Mouse (Mus musculus): Measurements from ENCODE around the gene Ctse. TPM values are rescaled to one million over a fixed set of nuclear protein-coding genes. Genes with fewer than 3 reads are reported as not detected.
"Not testable (repeated sequence)": the region's sequence is repeated elsewhere in the genome, so short reads cannot be mapped to it uniquely, and the experiment has no call there.

The Ctse gene
- polyA plus RNA-seq, 1 experiment from 2014 or later, result 0.95 TPM

- Histone ChIP-seq H3K27me3 (ENCODE audit: control insufficient read depth, insufficient read depth, low read depth, low read length) (no peaks in the 10 kb centered on the region), H3K9ac (ENCODE audit: low read length) (no peak overlapping the region), H3K9me3 (ENCODE audit: control insufficient read depth, low read length) (no peaks in the 10 kb centered on the region), H3K4me3 (ENCODE audit: low read length) (no peak overlapping the region), H3K36me3 (ENCODE audit: control insufficient read depth, insufficient read depth, low read length) (no peaks in the 10 kb centered on the region), H3K4me2 (ENCODE audit: low read depth, low read length) (no peak overlapping the region), H3K27ac (ENCODE audit: low read length) (no peak overlapping the region), H3K4me1 (replicated peaks; ENCODE audit: control insufficient read depth, insufficient read depth, low read length) (no peaks in the 10 kb centered on the region)
- 86% methylated on average over 1 of the region's 1 CpGs for WGBS
- ATAC-seq (ENCODE audit: low read depth), result no peak
Measured at GRCm38 (mm10) chr1:131618576-131618975, 19.5 kb upstream of the Ctse start.

GRCm38 (mm10) chr1:131619348-131619747, 18.8 kb upstream of the Ctse start:
- Histone ChIP-seq H3K4me2 (ENCODE audit: low read depth, low read length) (no peak overlapping the region), H3K27ac (ENCODE audit: low read length) (no peak overlapping the region), H3K4me1 (replicated peaks; ENCODE audit: control insufficient read depth, insufficient read depth, low read length) (no peaks in the 10 kb centered on the region), H3K9ac (ENCODE audit: low read length) (no peak overlapping the region), H3K27me3 (ENCODE audit: control insufficient read depth, insufficient read depth, low read depth, low read length) (no peaks in the 10 kb centered on the region), H3K4me3 (ENCODE audit: low read length) (no peak overlapping the region), H3K36me3 (ENCODE audit: control insufficient read depth, insufficient read depth, low read length) (no peaks in the 10 kb centered on the region), H3K9me3 (ENCODE audit: control insufficient read depth, low read length) (no peaks in the 10 kb centered on the region)
- no peak for ATAC-seq (ENCODE audit: low read depth)
- 76% methylated on average over 7 of the region's 7 CpGs for WGBS

GRCm38 (mm10) chr1:131623644-131624043, 14.5 kb upstream of the Ctse start:
- 49% methylated on average over 3 of the region's 3 CpGs for WGBS
- no peak overlapping the region for H3K9ac ChIP-seq (ENCODE audit: low read length)
- H3K36me3 ChIP-seq (ENCODE audit: control insufficient read depth, insufficient read depth, low read length), result no peaks in the 10 kb centered on the region
- H3K4me2 ChIP-seq (ENCODE audit: low read depth, low read length), result no peak overlapping the region
- H3K4me1 ChIP-seq (replicated peaks; ENCODE audit: control insufficient read depth, insufficient read depth, low read length), result no peaks in the 10 kb centered on the region
- ATAC-seq (ENCODE audit: low read depth), result no peak
- H3K27ac ChIP-seq (ENCODE audit: low read length), result no peak overlapping the region
- H3K27me3 ChIP-seq (ENCODE audit: control insufficient read depth, insufficient read depth, low read depth, low read length), result no peaks in the 10 kb centered on the region
- H3K4me3 ChIP-seq (ENCODE audit: low read length), result no peak overlapping the region
- H3K9me3 ChIP-seq (ENCODE audit: control insufficient read depth, low read length), result no peaks in the 10 kb centered on the region

GRCm38 (mm10) chr1:131624175-131624835, 13.8 kb upstream of the Ctse start:
- Histone ChIP-seq H3K27me3 (ENCODE audit: control insufficient read depth, insufficient read depth, low read depth, low read length) (no peaks in the 10 kb centered on the region), H3K4me2 (ENCODE audit: low read depth, low read length) (no peak overlapping the region), H3K9me3 (ENCODE audit: control insufficient read depth, low read length) (no peaks in the 10 kb centered on the region), H3K27ac (ENCODE audit: low read length) (no peak overlapping the region), H3K4me3 (ENCODE audit: low read length) (no peak overlapping the region), H3K9ac (ENCODE audit: low read length) (no peak overlapping the region), H3K36me3 (ENCODE audit: control insufficient read depth, insufficient read depth, low read length) (no peaks in the 10 kb centered on the region), H3K4me1 (replicated peaks; ENCODE audit: control insufficient read depth, insufficient read depth, low read length) (no peaks in the 10 kb centered on the region)
- ATAC-seq (ENCODE audit: low read depth), result no peak
- 28% methylated on average over 3 of the region's 3 CpGs for WGBS

GRCm38 (mm10) chr1:131626200-131626599, 11.9 kb upstream of the Ctse start:
- ATAC-seq (ENCODE audit: low read depth), result no peak
- Histone ChIP-seq H3K9me3 (ENCODE audit: control insufficient read depth, low read length) (no peaks in the 10 kb centered on the region), H3K4me3 (ENCODE audit: low read length) (no peak overlapping the region), H3K36me3 (ENCODE audit: control insufficient read depth, insufficient read depth, low read length) (no peaks in the 10 kb centered on the region), H3K27me3 (ENCODE audit: control insufficient read depth, insufficient read depth, low read depth, low read length) (no peaks in the 10 kb centered on the region), H3K4me1 (replicated peaks; ENCODE audit: control insufficient read depth, insufficient read depth, low read length) (no peaks in the 10 kb centered on the region), H3K27ac (ENCODE audit: low read length) (no peak overlapping the region), H3K4me2 (ENCODE audit: low read depth, low read length) (no peak overlapping the region), H3K9ac (ENCODE audit: low read length) (no peak overlapping the region)
- 80% methylated on average over 6 of the region's 6 CpGs for WGBS

- H3K4me3 ChIP-seq (ENCODE audit: low read length); H3K9ac ChIP-seq (ENCODE audit: low read length); H3K27ac ChIP-seq (ENCODE audit: low read length); H3K4me1 ChIP-seq (replicated peaks; ENCODE audit: control insufficient read depth, insufficient read depth, low read length); H3K4me2 ChIP-seq (ENCODE audit: low read depth, low read length); H3K27me3 ChIP-seq (ENCODE audit: control insufficient read depth, insufficient read depth, low read depth, low read length); H3K9me3 ChIP-seq (ENCODE audit: control insufficient read depth, low read length); H3K36me3 ChIP-seq (ENCODE audit: control insufficient read depth, insufficient read depth, low read length); ATAC-seq (ENCODE audit: low read depth): not testable (repeated sequence)
- WGBS, result 40% methylated on average over 6 of the region's 6 CpGs
Measured at GRCm38 (mm10) chr1:131632216-131632615, 5.9 kb upstream of the Ctse start.

- Histone ChIP-seq H3K36me3 (ENCODE audit: control insufficient read depth, insufficient read depth, low read length) (no peaks in the 10 kb centered on the region), H3K27ac (ENCODE audit: low read length) (no peak overlapping the region), H3K4me1 (replicated peaks; ENCODE audit: control insufficient read depth, insufficient read depth, low read length) (no peaks in the 10 kb centered on the region; the same call in 1 of the 2 replicates), H3K4me3 (ENCODE audit: low read length) (no peak overlapping the region), H3K9ac (ENCODE audit: low read length) (no peak overlapping the region), H3K9me3 (ENCODE audit: control insufficient read depth, low read length) (no peaks in the 10 kb centered on the region), H3K27me3 (ENCODE audit: control insufficient read depth, insufficient read depth, low read depth, low read length) (no peaks in the 10 kb centered on the region), H3K4me2 (ENCODE audit: low read depth, low read length) (no peak overlapping the region)
- no peak for ATAC-seq (ENCODE audit: low read depth)
Measured at GRCm38 (mm10) chr1:131634495-131634894, 3.6 kb upstream of the Ctse start.

GRCm38 (mm10) chr1:131638541-131639421, 675 bp downstream of the Ctse start:
- Histone ChIP-seq H3K27me3 (ENCODE audit: control insufficient read depth, insufficient read depth, low read depth, low read length) (no peaks in the 10 kb centered on the region), H3K9me3 (ENCODE audit: control insufficient read depth, low read length) (no peaks in the 10 kb centered on the region), H3K27ac (ENCODE audit: low read length) (no peak overlapping the region), H3K4me3 (ENCODE audit: low read length) (no peak overlapping the region), H3K36me3 (ENCODE audit: control insufficient read depth, insufficient read depth, low read length) (no peaks in the 10 kb centered on the region), H3K4me1 (replicated peaks; ENCODE audit: control insufficient read depth, insufficient read depth, low read length) (no peaks in the 10 kb centered on the region; the same call in 1 of the 2 replicates), H3K4me2 (ENCODE audit: low read depth, low read length) (no peak overlapping the region; the same call in 1 of the 2 replicates), H3K9ac (ENCODE audit: low read length) (no peak overlapping the region)
- WGBS, result 62% methylated on average over 9 of the region's 9 CpGs
- ATAC-seq (ENCODE audit: low read depth), result no peak

- H3K9ac ChIP-seq (ENCODE audit: low read length), result no peak overlapping the region
Measured at GRCm38 (mm10) chr1:131640062-131640461, 2.0 kb downstream of the Ctse start.

More at GRCm38 (mm10) chr1:131640062-131640461, 2.0 kb downstream of the Ctse start:
- Histone ChIP-seq H3K27ac (ENCODE audit: low read length) (no peak overlapping the region), H3K9me3 (ENCODE audit: control insufficient read depth, low read length) (no peaks in the 10 kb centered on the region), H3K4me2 (ENCODE audit: low read depth, low read length) (no peak overlapping the region), H3K4me1 (replicated peaks; ENCODE audit: control insufficient read depth, insufficient read depth, low read length) (no peaks in the 10 kb centered on the region; the same call in 1 of the 2 replicates), H3K27me3 (ENCODE audit: control insufficient read depth, insufficient read depth, low read depth, low read length) (no peaks in the 10 kb centered on the region), H3K4me3 (ENCODE audit: low read length) (no peak overlapping the region), H3K36me3 (ENCODE audit: control insufficient read depth, insufficient read depth, low read length) (no peaks in the 10 kb centered on the region)
- WGBS, result 64% methylated on average over 4 of the region's 4 CpGs
- no peak for ATAC-seq (ENCODE audit: low read depth)
